10 mouse cellular contexts compared by ENCODE assay signal in genomic region chr19:46849443-46849997, GRCm38 (mm10).
A peak's percentile ranks its signal among the peaks of the same experiment; 100 is the strongest.
DNase-seq lines count a peak whose midpoint lies in the region; ATAC-seq and TF ChIP-seq lines count a peak whose summit lies in the region.
"Had no signal": no experiment of that assay in that cellular context is flagged by ENCODE, and none has a peak within 500 bp of the region (broad histone marks: within the 10 kb centered on the region; RNA-seq: fewer than 3 reads in every experiment).

No protein-coding gene starts in this region.

- ATAC-seq in lung, embryonic 14.5 days (ENCODE audit: insufficient read depth), result peak; percentile 52; the same call in 1 of the 2 replicates
- ATAC-seq in common myeloid progenitor, adult 5-6 weeks (replicated peaks; ENCODE audit: low read depth, poor library complexity, severe bottlenecking), result peak; percentile 86
- ATAC-seq: lung, postnatal 0 days had no signal

- no peak for TF ChIP-seq POLR2A in lung, adult 2 months (IDR thresholded peaks at IDR 0.05; ENCODE audit: borderline replicate concordance, extremely low read depth, low read depth, low read length)

- no peak for TF ChIP-seq CTCF in lung, embryonic 14.5 days (IDR thresholded peaks at IDR 0.05; ENCODE audit: low read depth)
- TF ChIP-seq CTCF in lung, adult 2 months (IDR thresholded peaks at IDR 0.05; ENCODE audit: insufficient read depth, low read length), result no peak

- H3K4me2 ChIP-seq in lung, embryonic 14.5 days, result no peak overlapping the region

- H3K27ac ChIP-seq in lung, embryonic 14.5 days (ENCODE audit: low read depth), result no peak overlapping the region

- no peaks in the 10 kb centered on the region for H3K27me3 ChIP-seq in lung, embryonic 14.5 days (ENCODE audit: insufficient read depth, low read length)

- H3K4me3 ChIP-seq in lung, embryonic 14.5 days (ENCODE audit: low read depth, low read length), result no peak overlapping the region
- H3K4me3 ChIP-seq in lung, adult 2 months (replicated peaks; ENCODE audit: extremely low read depth, low read depth, low read length), result no peak overlapping the region

- no peak for DNase-seq in lung, embryonic 14.5 days
- no peak for DNase-seq in lung, adult 2 months
- peak; percentile 20 to 43 for DNase-seq in kidney, postnatal 4 days
- DNase-seq in spleen, postnatal 4 days (ENCODE audit: low spot score in 2 of 2), result peak; percentile 83
- no peak for DNase-seq in cerebellum, adult 9-11 months
- no peak for DNase-seq in right cerebral cortex, adult 18-20 months
- no peak for DNase-seq in cerebellum, adult 9-10 months
- DNase-seq: thymus, postnatal 36 days had no signal

- H3K36me3 ChIP-seq in lung, embryonic 14.5 days (ENCODE audit: insufficient read depth), result no peaks in the 10 kb centered on the region

- no peak overlapping the region for H3K9ac ChIP-seq in lung, embryonic 14.5 days

- H3K9me3 ChIP-seq in lung, embryonic 14.5 days (ENCODE audit: low read depth, low read length), result no peaks in the 10 kb centered on the region

- no peaks in the 10 kb centered on the region for H3K4me1 ChIP-seq in lung, embryonic 14.5 days (ENCODE audit: insufficient read depth)
- H3K4me1 ChIP-seq in lung, adult 2 months (ENCODE audit: control insufficient read depth, insufficient read depth, low read length), result no peaks in the 10 kb centered on the region

- 61% methylated on average over 9 of the region's 9 CpGs for WGBS in lung, embryonic 14.5 days
- 67% methylated on average over 9 of the region's 9 CpGs for WGBS in lung, adult 2 months

Comparison
In these comparisons a context has a peak if more than half of its experiments do, and no peak if none do; other contexts are left out.
1. DNase-seq: peak in kidney, postnatal 4 days (2 of 2) and spleen, postnatal 4 days (2 of 2); none in lung, embryonic 14.5 days (single experiment), lung, adult 2 months (single experiment), cerebellum, adult 9-11 months (single experiment), right cerebral cortex, adult 18-20 months (single experiment) and cerebellum, adult 9-10 months (single experiment).